Comparison of ENCODE assay signal across 8 mouse cellular contexts in the genomic region with DNA sequence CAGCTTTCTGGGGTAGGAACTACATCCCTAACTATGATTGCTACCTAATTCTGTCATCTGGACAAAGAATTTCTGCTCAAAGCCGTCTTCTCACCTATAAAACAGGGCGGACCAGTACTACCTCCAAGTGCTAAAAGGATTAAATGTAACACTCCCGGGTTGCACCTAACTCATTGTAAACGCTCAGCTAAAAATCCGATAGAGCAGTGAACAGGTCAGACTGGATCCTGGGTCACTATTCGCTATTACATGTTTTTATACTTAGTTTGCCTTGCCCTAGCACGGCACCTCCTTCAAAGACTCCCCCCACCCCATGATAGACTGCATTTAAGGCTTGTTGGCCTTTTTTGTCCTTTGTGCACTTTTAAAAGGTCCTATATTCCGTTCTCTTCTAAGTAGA. TPM values are rescaled to one million over a fixed set of nuclear protein-coding genes. Genes with fewer than 3 reads are reported as not detected.
DNase-seq lines count a peak whose midpoint lies in the region; ATAC-seq lines count a peak whose summit lies in the region.

No protein-coding gene starts in this region.

- no peak for ATAC-seq in forebrain, embryonic 13.5 days
- ATAC-seq in liver, embryonic 13.5 days (ENCODE audit: low read depth) = no peak

- H3K36me3 ChIP-seq in heart, embryonic 10.5 days = peaks cover 17% of the 10 kb centered on the region; the same call in 1 of the 2 replicates
- peaks cover 4% of the 10 kb centered on the region; the same call in 1 of the 2 replicates for H3K36me3 ChIP-seq in forebrain, embryonic 13.5 days (ENCODE audit: poor library complexity, severe bottlenecking)
- peaks cover 41% of the 10 kb centered on the region for H3K36me3 ChIP-seq in liver, embryonic 13.5 days

- WGBS in heart, embryonic 10.5 days = 8% methylated on average over 8 of the region's 8 CpGs
- 8% methylated on average over 8 of the region's 8 CpGs for WGBS in forebrain, embryonic 13.5 days
- WGBS in liver, embryonic 13.5 days (ENCODE audit: insufficient replicate concordance) = 16% methylated on average over 8 of the region's 8 CpGs

- peaks cover 40% of the 10 kb centered on the region for H3K4me1 ChIP-seq in heart, embryonic 10.5 days
- H3K4me1 ChIP-seq in forebrain, embryonic 13.5 days = peaks cover 36% of the 10 kb centered on the region
- H3K4me1 ChIP-seq in liver, embryonic 13.5 days (replicated peaks) = peaks cover 75% of the 10 kb centered on the region

- peak overlapping the region; percentile 98 for H3K27ac ChIP-seq in heart, embryonic 10.5 days
- H3K27ac ChIP-seq in forebrain, embryonic 13.5 days = no peak overlapping the region
- H3K27ac ChIP-seq in liver, embryonic 13.5 days = peak overlapping the region; percentile 94

- no peaks in the 10 kb centered on the region for H3K9me3 ChIP-seq in heart, embryonic 10.5 days
- no peaks in the 10 kb centered on the region for H3K9me3 ChIP-seq in forebrain, embryonic 13.5 days (replicated peaks)
- H3K9me3 ChIP-seq in liver, embryonic 13.5 days (replicated peaks) = no peaks in the 10 kb centered on the region

- H3K9ac ChIP-seq in forebrain, embryonic 13.5 days = peak overlapping the region; percentile 96
- H3K9ac ChIP-seq in liver, embryonic 13.5 days = peak overlapping the region; percentile 100

- H3K27me3 ChIP-seq in heart, embryonic 10.5 days (ENCODE audit: insufficient read depth, poor library complexity, severe bottlenecking) = no peaks in the 10 kb centered on the region
- H3K27me3 ChIP-seq in forebrain, embryonic 13.5 days = no peaks in the 10 kb centered on the region
- no peaks in the 10 kb centered on the region for H3K27me3 ChIP-seq in liver, embryonic 13.5 days

- intact Hi-C loops in heart, postnatal 14 days (cut with DNase I) = no loop called here

- peak overlapping the region; percentile 88 for H3K4me2 ChIP-seq in forebrain, embryonic 13.5 days
- peak overlapping the region; percentile 75 for H3K4me2 ChIP-seq in liver, embryonic 13.5 days

- DNase-seq in heart, embryonic 10.5 days (ENCODE audit: low spot score) = no peak
- DNase-seq in heart, postnatal 14 days = no peak
- DNase-seq in A20 (ENCODE audit: low read depth, low spot score) = peak; percentile 34
- DNase-seq in liver, embryonic 13.5 days = no peak
- DNase-seq in right cerebral cortex, adult 18-20 months = no peak
- DNase-seq in thymus, adult 18-20 months = no peak
- no peak for DNase-seq in ovary, adult 18-20 months (ENCODE audit: low spot score)

- peak overlapping the region; percentile 89 for H3K4me3 ChIP-seq in heart, embryonic 10.5 days
- H3K4me3 ChIP-seq in forebrain, embryonic 13.5 days = peak overlapping the region; percentile 93
- H3K4me3 ChIP-seq in liver, embryonic 13.5 days (replicated peaks) = peak overlapping the region; percentile 100

RNA-seq across cellular contexts. Expression of a gene that starts 1.6 kb away (rescaled TPM):
- polyA plus RNA-seq in heart, embryonic 10.5 days (2016; fragmentation: Nextera tagmentation; extraction: Ambion mirVana) = 92.7 and 104 TPM in 2 replicates
- total RNA-seq in heart, postnatal 14 days (2021) = 100 to 1,000 TPM; 270 to 280 TPM
- 76.6 and 76.7 TPM in 2 replicates for polyA plus RNA-seq in forebrain, embryonic 13.5 days (2015; fragmentation: Nextera tagmentation; extraction: Ambion mirVana)
- 81.7 and 96.5 TPM in 2 replicates for polyA plus RNA-seq in liver, embryonic 13.5 days (2015; fragmentation: Nextera tagmentation; extraction: Ambion mirVana)

RNA-seq across cellular contexts. Expression of a gene that starts 47.5 kb away (rescaled TPM):
- polyA plus RNA-seq in heart, embryonic 10.5 days (2016; fragmentation: Nextera tagmentation; extraction: Ambion mirVana) = 328 and 389 TPM in 2 replicates
- 100 to 1,000 TPM in 1 of 2 experiments, 10 to 100 TPM in 1; 96.8 to 101 TPM for total RNA-seq in heart, postnatal 14 days (2021)
- polyA plus RNA-seq in forebrain, embryonic 13.5 days (2015; fragmentation: Nextera tagmentation; extraction: Ambion mirVana) = 482 and 484 TPM in 2 replicates
- 183 and 200 TPM in 2 replicates for polyA plus RNA-seq in liver, embryonic 13.5 days (2015; fragmentation: Nextera tagmentation; extraction: Ambion mirVana)
